Mouse (Mus musculus): Measurements from ENCODE around the gene Rtn4rl2. TPM values are rescaled to one million over a fixed set of nuclear protein-coding genes. Genes with fewer than 3 reads are reported as not detected.

Gene Rtn4rl2
- total RNA-seq, 1 experiment: 0.80 TPM

- in situ Hi-C loops (cut with MboI; ENCODE audit: low sequenced_read_pairs in 2 of 2, unreplicated experiment in 2 of 2): no loop called here
Observed at GRCm38 (mm10) chr2:84862231-84862630, 24.3 kb downstream of the Rtn4rl2 start.

DNA sequence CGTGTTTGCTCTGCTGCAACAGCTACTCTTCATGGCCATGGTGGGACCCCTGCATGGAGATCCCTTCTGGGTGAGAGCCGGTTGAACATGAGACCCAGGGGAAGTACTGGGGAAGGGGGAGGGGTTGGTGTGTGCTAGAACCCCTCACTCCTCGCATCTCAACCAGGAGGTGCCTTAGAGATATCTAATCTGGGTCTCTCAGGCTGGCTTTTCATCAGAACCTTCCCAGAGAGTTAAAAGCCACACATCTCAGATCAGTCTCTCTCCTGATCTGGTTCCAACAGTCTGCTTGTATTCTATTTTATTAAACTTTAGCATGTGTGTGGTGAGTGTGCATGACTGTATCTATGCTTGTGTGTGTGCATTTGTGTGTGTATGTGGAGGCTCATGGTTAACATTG lies 25.1 kb downstream of the Rtn4rl2 start:
- Histone ChIP-seq H3K9me3 (ENCODE audit: control insufficient read depth, insufficient read depth, low read depth, low read length) (no peaks in the 10 kb centered on the region), H3K4me3 (ENCODE audit: insufficient read depth in 1 of 2, low read depth in 1 of 2, low read length in 2 of 2, poor library complexity in 1 of 2, severe bottlenecking in 1 of 2) (no peak overlapping the region), H3K4me1 (ENCODE audit: control insufficient read depth in 2 of 2, insufficient read depth in 2 of 2, low read length in 2 of 2, poor library complexity in 1 of 2) (no peaks in the 10 kb centered on the region), H3K36me3 (ENCODE audit: control insufficient read depth, insufficient read depth, low read length, poor library complexity, severe bottlenecking) (peaks cover 10% of the 10 kb centered on the region; the same call in 1 of the 2 replicates), H3K27ac (ENCODE audit: insufficient read depth, low read depth, low read length, poor library complexity, severe bottlenecking) (no peak overlapping the region), H3K9ac (ENCODE audit: insufficient read depth, low read depth, low read length, poor library complexity, severe bottlenecking) (no peak overlapping the region)
- DNase-seq (ENCODE audit: low read depth, low spot score): no peak
- in situ Hi-C loops (cut with MboI; ENCODE audit: low sequenced_read_pairs in 2 of 2, unreplicated experiment in 2 of 2): no loop called here
- TF ChIP-seq ZNF384 (IDR thresholded peaks at IDR 0.05; ENCODE audit: low read depth, low read length): no peak
- TF ChIP-seq ZC3H11A (IDR thresholded peaks at IDR 0.05; ENCODE audit: borderline replicate concordance, low read depth, low read length): no peak
- no peak for TF ChIP-seq HCFC1 (IDR thresholded peaks at IDR 0.05; ENCODE audit: borderline replicate concordance, insufficient read depth, low read length)
- TF ChIP-seq MAFK (IDR thresholded peaks at IDR 0.05; ENCODE audit: insufficient read depth, low read depth, low read length): no peak
- TF ChIP-seq CHD2 (IDR thresholded peaks at IDR 0.05; ENCODE audit: low read depth, low read length): no peak

More at GRCm38 (mm10) chr2:84862231-84862630, 24.3 kb downstream of the Rtn4rl2 start:
- H3K9me3 ChIP-seq (ENCODE audit: control insufficient read depth, insufficient read depth, low read depth, low read length): no peaks in the 10 kb centered on the region
- peaks cover 8% of the 10 kb centered on the region; the same call in 1 of the 2 replicates for H3K36me3 ChIP-seq (ENCODE audit: control insufficient read depth, insufficient read depth, low read length, poor library complexity, severe bottlenecking)
- H3K4me1 ChIP-seq (ENCODE audit: control insufficient read depth in 2 of 2, insufficient read depth in 2 of 2, low read length in 2 of 2, poor library complexity in 1 of 2): no peaks in the 10 kb centered on the region
- H3K4me3 ChIP-seq (ENCODE audit: insufficient read depth in 1 of 2, low read depth in 1 of 2, low read length in 2 of 2, poor library complexity in 1 of 2, severe bottlenecking in 1 of 2): no peak overlapping the region
- H3K9ac ChIP-seq (ENCODE audit: insufficient read depth, low read depth, low read length, poor library complexity, severe bottlenecking): no peak overlapping the region
- TF ChIP-seq ZC3H11A (IDR thresholded peaks at IDR 0.05; ENCODE audit: borderline replicate concordance, low read depth, low read length) (no peak), HCFC1 (IDR thresholded peaks at IDR 0.05; ENCODE audit: borderline replicate concordance, insufficient read depth, low read length) (no peak)
- DNase-seq (ENCODE audit: low read depth, low spot score): no peak
- no peak overlapping the region for H3K27ac ChIP-seq (ENCODE audit: insufficient read depth, low read depth, low read length, poor library complexity, severe bottlenecking)

DNA sequence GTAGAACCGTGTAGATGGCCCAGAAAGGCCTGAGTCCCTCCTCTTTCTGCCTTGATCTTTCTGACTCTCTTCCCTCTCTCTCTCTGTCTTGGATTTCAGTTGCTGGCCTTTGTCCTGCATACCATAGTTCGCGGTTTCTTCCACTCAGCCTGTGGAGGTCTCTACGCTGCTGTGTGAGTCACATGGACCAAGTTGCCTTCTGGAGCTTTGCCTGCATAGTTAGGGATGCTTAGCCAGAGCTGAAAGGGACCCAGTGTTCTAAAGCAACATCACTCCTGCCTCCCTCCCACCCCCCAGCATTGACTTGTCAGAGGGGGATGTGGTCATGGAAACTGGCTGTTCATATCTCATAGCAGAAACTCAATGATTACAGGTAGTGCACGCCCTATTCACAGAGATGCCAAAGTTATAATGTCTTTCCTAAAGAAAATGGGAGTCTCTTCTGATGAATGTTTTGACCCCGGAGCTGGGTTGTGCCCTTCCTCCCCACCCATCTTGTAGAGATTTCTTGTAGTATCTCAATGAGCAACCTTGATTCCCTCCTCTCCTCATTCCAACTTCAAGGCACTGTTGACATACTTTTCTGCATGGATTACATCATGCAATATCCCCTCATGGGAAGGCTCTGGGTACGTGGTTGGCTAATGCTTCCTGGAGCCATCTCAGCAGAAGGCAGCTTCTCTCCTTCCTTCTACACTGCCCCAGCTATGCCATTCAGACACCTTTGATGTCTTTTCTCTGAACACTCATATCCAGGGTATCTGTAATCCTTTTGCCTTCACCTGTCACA lies 26.3 kb downstream of the Rtn4rl2 start:
- peaks cover 10% of the 10 kb centered on the region; the same call in 1 of the 2 replicates for H3K36me3 ChIP-seq (ENCODE audit: control insufficient read depth, insufficient read depth, low read length, poor library complexity, severe bottlenecking)
- DNase-seq (ENCODE audit: low read depth, low spot score): no peak
- in situ Hi-C loops (cut with MboI; ENCODE audit: low sequenced_read_pairs in 2 of 2, unreplicated experiment in 2 of 2): no loop called here
- H3K9me3 ChIP-seq (ENCODE audit: control insufficient read depth, insufficient read depth, low read depth, low read length): no peaks in the 10 kb centered on the region
- TF ChIP-seq HCFC1 (IDR thresholded peaks at IDR 0.05; ENCODE audit: borderline replicate concordance, insufficient read depth, low read length): no peak
- TF ChIP-seq MAFK (IDR thresholded peaks at IDR 0.05; ENCODE audit: insufficient read depth, low read depth, low read length): no peak
- no peak for TF ChIP-seq CHD2 (IDR thresholded peaks at IDR 0.05; ENCODE audit: low read depth, low read length)
- no peak for TF ChIP-seq ZC3H11A (IDR thresholded peaks at IDR 0.05; ENCODE audit: borderline replicate concordance, low read depth, low read length)
- no peak for TF ChIP-seq ZNF384 (IDR thresholded peaks at IDR 0.05; ENCODE audit: low read depth, low read length)
- H3K4me1 ChIP-seq (ENCODE audit: control insufficient read depth in 2 of 2, insufficient read depth in 2 of 2, low read length in 2 of 2, poor library complexity in 1 of 2): no peaks in the 10 kb centered on the region
- no peak overlapping the region for H3K4me3 ChIP-seq (ENCODE audit: insufficient read depth in 1 of 2, low read depth in 1 of 2, low read length in 2 of 2, poor library complexity in 1 of 2, severe bottlenecking in 1 of 2)
- H3K27ac ChIP-seq (ENCODE audit: insufficient read depth, low read depth, low read length, poor library complexity, severe bottlenecking): no peak overlapping the region
- no peak overlapping the region for H3K9ac ChIP-seq (ENCODE audit: insufficient read depth, low read depth, low read length, poor library complexity, severe bottlenecking)

DNA sequence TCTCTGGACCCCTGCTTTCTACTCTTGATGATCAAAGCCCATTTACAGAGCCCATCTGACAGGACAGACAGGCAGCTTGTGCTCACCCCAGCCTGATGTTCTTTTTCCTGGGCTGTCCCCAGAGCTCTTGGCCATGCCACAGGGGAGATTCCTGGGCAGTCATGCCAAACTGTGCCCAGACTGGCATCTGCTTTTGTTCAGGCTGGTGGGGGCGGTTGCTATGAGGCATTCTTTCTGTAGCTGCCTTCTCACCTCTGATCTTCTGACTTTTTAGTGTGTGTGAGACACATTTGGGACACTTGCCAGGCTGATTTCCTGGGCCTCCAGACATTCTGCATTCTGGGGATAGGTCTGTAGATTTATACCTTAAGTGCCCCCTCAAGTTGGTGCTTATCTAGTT lies 28.0 kb downstream of the Rtn4rl2 start:
- Histone ChIP-seq H3K27ac (ENCODE audit: insufficient read depth, low read depth, low read length, poor library complexity, severe bottlenecking) (no peak overlapping the region), H3K4me3 (ENCODE audit: insufficient read depth in 1 of 2, low read depth in 1 of 2, low read length in 2 of 2, poor library complexity in 1 of 2, severe bottlenecking in 1 of 2) (no peak overlapping the region), H3K36me3 (ENCODE audit: control insufficient read depth, insufficient read depth, low read length, poor library complexity, severe bottlenecking) (peaks cover 10% of the 10 kb centered on the region; the same call in 1 of the 2 replicates), H3K4me1 (ENCODE audit: control insufficient read depth in 2 of 2, insufficient read depth in 2 of 2, low read length in 2 of 2, poor library complexity in 1 of 2) (no peaks in the 10 kb centered on the region), H3K9me3 (ENCODE audit: control insufficient read depth, insufficient read depth, low read depth, low read length) (no peaks in the 10 kb centered on the region), H3K9ac (ENCODE audit: insufficient read depth, low read depth, low read length, poor library complexity, severe bottlenecking) (no peak overlapping the region)
- DNase-seq (ENCODE audit: low read depth, low spot score): no peak
- in situ Hi-C loops (cut with MboI; ENCODE audit: low sequenced_read_pairs in 2 of 2, unreplicated experiment in 2 of 2): no loop called here
- TF ChIP-seq ZC3H11A (IDR thresholded peaks at IDR 0.05; ENCODE audit: borderline replicate concordance, low read depth, low read length) (no peak), ZNF384 (IDR thresholded peaks at IDR 0.05; ENCODE audit: low read depth, low read length) (no peak), HCFC1 (IDR thresholded peaks at IDR 0.05; ENCODE audit: borderline replicate concordance, insufficient read depth, low read length) (no peak), CHD2 (IDR thresholded peaks at IDR 0.05; ENCODE audit: low read depth, low read length) (no peak), MAFK (IDR thresholded peaks at IDR 0.05; ENCODE audit: insufficient read depth, low read depth, low read length) (no peak)
